Mouse (Mus musculus): ENCODE data around the gene Hist2h2bb. TPM values are rescaled to one million over a fixed set of nuclear protein-coding genes. Genes with fewer than 3 reads are reported as not detected.

Gene Hist2h2bb
- polyA plus RNA-seq, 1 experiment, result 0.97 TPM

DNA sequence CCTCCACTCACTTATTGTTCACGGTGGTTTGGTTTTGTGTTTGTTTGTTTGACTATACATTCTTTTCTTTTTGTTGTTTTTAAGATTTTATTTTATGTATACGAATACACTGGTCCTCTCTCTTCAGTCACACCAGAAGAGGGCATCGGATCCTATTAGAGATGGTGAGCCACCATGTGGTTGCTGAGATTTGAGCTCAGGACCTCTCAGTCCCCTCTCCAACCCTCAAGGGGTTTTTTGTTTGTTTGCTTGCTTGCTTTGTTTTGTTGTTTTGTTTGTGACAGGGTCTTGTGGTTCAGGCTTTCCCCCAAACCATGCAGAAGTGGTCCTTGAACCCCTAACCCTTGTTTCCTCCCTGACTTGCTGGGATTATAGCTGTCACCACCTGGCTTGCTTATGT is 7.9 kb upstream of the Hist2h2bb start:
- Histone ChIP-seq H3K36me3 (ENCODE audit: control insufficient read depth, insufficient read depth, low read length) (no peaks in the 10 kb centered on the region), H3K4me1 (ENCODE audit: control insufficient read depth, insufficient read depth, low read length) (peaks cover 4% of the 10 kb centered on the region; the same call in 1 of the 2 replicates), H3K4me3 (ENCODE audit: insufficient read depth, low read depth, low read length) (no peak overlapping the region), H3K27ac (ENCODE audit: insufficient read depth, low read depth, low read length) (peak overlapping the region; percentile 60; the same call in 1 of the 2 replicates), H3K27me3 (replicated peaks; ENCODE audit: control insufficient read depth, insufficient read depth, low read length) (no peaks in the 10 kb centered on the region)
- WGBS, result 70% methylated on average over 3 of the region's 3 CpGs
- no peak for DNase-seq
- TF ChIP-seq POLR2A (IDR thresholded peaks at IDR 0.05; ENCODE audit: low read depth, low read length) (no peak), CTCF (conservative IDR thresholded peaks at IDR 0.05; ENCODE audit: insufficient read depth, insufficient read length, low read depth, low read length) (no peak)

- peak overlapping the region; percentile 60 for H3K4me3 ChIP-seq (ENCODE audit: insufficient read depth, low read depth, low read length)
- WGBS, result 3% methylated on average over 19 of the region's 19 CpGs
- H3K27me3 ChIP-seq (replicated peaks; ENCODE audit: control insufficient read depth, insufficient read depth, low read length), result no peaks in the 10 kb centered on the region
- no peaks in the 10 kb centered on the region for H3K36me3 ChIP-seq (ENCODE audit: control insufficient read depth, insufficient read depth, low read length)
- TF ChIP-seq CTCF (conservative IDR thresholded peaks at IDR 0.05; ENCODE audit: insufficient read depth, insufficient read length, low read depth, low read length), result no peak
- no peak for TF ChIP-seq POLR2A (IDR thresholded peaks at IDR 0.05; ENCODE audit: low read depth, low read length)
- DNase-seq, result peak; percentile 91
- peaks cover 4% of the 10 kb centered on the region; the same call in 1 of the 2 replicates for H3K4me1 ChIP-seq (ENCODE audit: control insufficient read depth, insufficient read depth, low read length)
- H3K27ac ChIP-seq (ENCODE audit: insufficient read depth, low read depth, low read length), result peak overlapping the region; percentile 60
These were observed 7.2 kb upstream of the Hist2h2bb start for GRCm38 (mm10) chr3:96262216-96262875.

DNA sequence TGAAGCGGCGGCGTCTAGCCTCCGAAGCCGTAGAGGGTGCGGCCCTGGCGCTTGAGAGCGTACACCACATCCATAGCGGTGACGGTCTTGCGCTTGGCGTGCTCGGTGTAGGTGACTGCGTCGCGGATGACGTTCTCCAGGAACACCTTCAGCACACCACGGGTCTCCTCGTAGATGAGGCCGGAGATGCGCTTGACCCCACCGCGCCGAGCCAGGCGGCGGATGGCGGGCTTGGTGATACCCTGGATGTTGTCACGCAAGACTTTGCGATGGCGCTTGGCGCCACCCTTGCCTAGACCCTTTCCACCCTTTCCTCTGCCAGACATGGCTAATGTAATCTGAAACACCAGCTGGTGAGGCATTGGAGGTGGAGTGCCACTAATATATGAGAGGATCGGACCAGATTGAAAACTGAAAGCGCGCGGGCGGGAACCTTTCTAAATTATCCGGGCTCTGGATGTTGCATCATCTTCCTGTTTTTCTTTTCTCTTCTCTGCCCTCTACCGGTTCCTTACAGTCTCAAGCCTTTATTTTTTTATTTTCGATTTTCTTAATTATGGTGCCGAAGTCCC is 6.5 kb upstream of the Hist2h2bb start, which contains the start of gene Hist2h4:
TSS of gene Hist2h4 (minus strand) at position 333 of the 572 bp plus-strand sequence.
- peak; percentile 98 for DNase-seq
- H3K27ac ChIP-seq (ENCODE audit: insufficient read depth, low read depth, low read length), result peak within 1 kb of the TSS; percentile 97
- H3K36me3 ChIP-seq (ENCODE audit: control insufficient read depth, insufficient read depth, low read length), result no peaks in the 10 kb centered on the region
- peak; percentile 98 for TF ChIP-seq POLR2A (IDR thresholded peaks at IDR 0.05; ENCODE audit: low read depth, low read length)
- peak; percentile 23; the same call in 1 of the 2 replicates for TF ChIP-seq CTCF (conservative IDR thresholded peaks at IDR 0.05; ENCODE audit: insufficient read depth, insufficient read length, low read depth, low read length)
- H3K4me3 ChIP-seq (ENCODE audit: insufficient read depth, low read depth, low read length), result peak within 1 kb of the TSS; percentile 60
- no peaks in the 10 kb centered on the region for H3K27me3 ChIP-seq (replicated peaks; ENCODE audit: control insufficient read depth, insufficient read depth, low read length)
- WGBS, result under 1% methylated on average over 40 of the region's 40 CpGs
- peaks cover 6% of the 10 kb centered on the region; the same call in 1 of the 2 replicates for H3K4me1 ChIP-seq (ENCODE audit: control insufficient read depth, insufficient read depth, low read length)

DNA sequence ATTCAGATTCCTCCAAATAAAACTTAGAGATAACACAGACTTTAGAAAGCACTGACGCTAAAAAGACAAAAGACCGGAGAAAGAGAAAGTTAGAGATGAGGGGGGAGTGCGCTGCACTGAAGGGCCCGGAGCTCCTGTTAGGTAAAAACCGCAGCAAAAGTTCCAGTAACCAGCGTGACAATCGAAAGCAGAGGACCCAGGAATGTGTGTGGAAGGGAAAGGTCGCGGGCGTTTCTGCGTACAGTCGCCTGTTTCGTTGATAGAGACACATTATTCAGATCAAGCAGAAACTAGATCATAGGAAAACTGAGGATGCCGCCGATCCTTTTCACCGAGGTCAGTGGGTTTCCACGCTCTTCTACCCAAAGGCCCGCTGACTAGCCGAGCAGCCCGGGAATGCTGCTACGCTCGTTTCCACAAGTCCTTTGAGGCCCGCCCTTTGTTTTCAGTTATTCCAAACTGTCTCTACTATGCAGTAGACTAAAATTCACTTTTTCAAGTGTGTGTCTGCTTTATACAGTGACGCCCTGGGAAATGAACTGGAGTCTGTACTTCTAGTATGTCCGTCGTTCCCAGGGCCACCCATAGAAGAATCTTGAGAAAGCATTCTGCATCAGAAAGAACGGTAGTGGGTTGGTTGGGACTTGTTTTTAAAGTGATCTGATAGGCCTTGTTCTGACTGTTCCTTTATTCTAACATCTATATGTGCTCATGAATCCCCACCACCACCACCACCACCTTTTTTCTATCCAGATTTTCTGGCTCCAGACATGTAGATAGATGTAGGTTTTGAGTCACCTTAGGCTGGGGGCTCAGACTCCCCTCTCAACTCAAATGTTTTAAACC is 5.8 kb upstream of the Hist2h2bb start:
- no peak for TF ChIP-seq CTCF (conservative IDR thresholded peaks at IDR 0.05; ENCODE audit: insufficient read depth, insufficient read length, low read depth, low read length)
- Histone ChIP-seq H3K27me3 (replicated peaks; ENCODE audit: control insufficient read depth, insufficient read depth, low read length) (no peaks in the 10 kb centered on the region), H3K27ac (ENCODE audit: insufficient read depth, low read depth, low read length) (peak overlapping the region; percentile 97), H3K36me3 (ENCODE audit: control insufficient read depth, insufficient read depth, low read length) (no peaks in the 10 kb centered on the region), H3K4me1 (ENCODE audit: control insufficient read depth, insufficient read depth, low read length) (peaks cover 8% of the 10 kb centered on the region; the same call in 1 of the 2 replicates), H3K4me3 (ENCODE audit: insufficient read depth, low read depth, low read length) (peak overlapping the region; percentile 60)
- 2% methylated on average over 27 of the region's 27 CpGs for WGBS
- DNase-seq, result no peak

- Histone ChIP-seq H3K4me3 (ENCODE audit: insufficient read depth, low read depth, low read length) (no peak overlapping the region), H3K4me1 (ENCODE audit: control insufficient read depth, insufficient read depth, low read length) (peaks cover 8% of the 10 kb centered on the region; the same call in 1 of the 2 replicates), H3K36me3 (ENCODE audit: control insufficient read depth, insufficient read depth, low read length) (no peaks in the 10 kb centered on the region), H3K27me3 (replicated peaks; ENCODE audit: control insufficient read depth, insufficient read depth, low read length) (no peaks in the 10 kb centered on the region), H3K27ac (ENCODE audit: insufficient read depth, low read depth, low read length) (peak overlapping the region; percentile 97)
- no peak for DNase-seq
- TF ChIP-seq POLR2A (IDR thresholded peaks at IDR 0.05; ENCODE audit: low read depth, low read length) (no peak), CTCF (conservative IDR thresholded peaks at IDR 0.05; ENCODE audit: insufficient read depth, insufficient read length, low read depth, low read length) (no peak)
- WGBS, result 76% methylated on average over 7 of the region's 7 CpGs
These were observed 5.1 kb upstream of the Hist2h2bb start for GRCm38 (mm10) chr3:96264404-96264949.

DNA sequence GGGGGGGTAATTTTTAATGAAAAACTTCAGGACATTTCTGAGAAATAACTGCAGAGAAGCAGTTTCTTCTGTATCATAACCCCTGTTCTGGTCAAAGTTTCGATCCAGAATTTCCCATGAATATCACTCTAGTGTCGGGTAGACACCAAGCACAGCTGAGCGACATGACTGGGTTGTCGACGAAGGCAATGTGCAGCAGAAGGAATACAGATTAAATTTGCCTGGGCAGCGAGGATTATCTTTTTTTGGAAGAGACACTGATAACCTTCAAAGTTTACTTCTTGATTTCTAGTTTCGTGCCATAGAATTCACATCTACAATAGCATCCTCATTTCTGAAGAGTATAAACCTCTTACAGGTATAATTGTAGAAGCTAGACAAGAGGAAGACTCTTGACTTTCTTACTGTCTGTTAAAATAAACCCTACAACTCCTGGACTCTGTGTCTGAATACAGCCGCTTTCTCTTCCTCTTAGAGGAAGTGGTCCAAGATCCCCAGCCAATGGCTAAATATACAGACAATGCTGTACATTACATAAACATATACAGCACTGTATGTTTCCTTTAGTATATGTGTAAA is 3.3 kb upstream of the Hist2h2bb start:
- Histone ChIP-seq H3K4me3 (ENCODE audit: insufficient read depth, low read depth, low read length) (no peak overlapping the region), H3K27ac (ENCODE audit: insufficient read depth, low read depth, low read length) (no peak overlapping the region), H3K4me1 (ENCODE audit: control insufficient read depth, insufficient read depth, low read length) (peaks cover 12% of the 10 kb centered on the region; the same call in 1 of the 2 replicates), H3K36me3 (ENCODE audit: control insufficient read depth, insufficient read depth, low read length) (no peaks in the 10 kb centered on the region), H3K27me3 (replicated peaks; ENCODE audit: control insufficient read depth, insufficient read depth, low read length) (no peaks in the 10 kb centered on the region)
- 94% methylated on average over 8 of the region's 8 CpGs for WGBS
- no peak for DNase-seq
- no peak for TF ChIP-seq POLR2A (IDR thresholded peaks at IDR 0.05; ENCODE audit: low read depth, low read length)
- no peak for TF ChIP-seq CTCF (conservative IDR thresholded peaks at IDR 0.05; ENCODE audit: insufficient read depth, insufficient read length, low read depth, low read length)

Measured in kidney, adult 2 months (tissue).